Mouse (Mus musculus): Measurements from ENCODE around the gene Kcnf1.

Gene Kcnf1

DNA sequence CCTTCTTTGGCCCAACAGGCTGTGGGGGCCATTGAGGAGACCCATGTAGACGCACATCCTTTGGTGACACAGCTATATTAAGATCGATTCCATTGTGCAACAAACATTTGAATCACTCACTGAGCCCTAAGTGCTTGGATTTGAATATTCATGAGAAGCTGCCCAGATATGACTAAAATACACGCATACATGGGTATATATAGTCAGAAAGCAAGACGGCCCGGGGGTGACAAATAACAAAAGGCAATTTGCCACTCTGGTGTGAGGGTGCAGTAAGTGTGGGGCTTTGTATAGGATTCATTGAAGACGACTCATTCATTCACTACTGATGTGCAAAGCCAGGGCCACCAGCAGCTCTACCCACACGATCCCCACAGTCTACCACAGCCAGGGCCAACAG is 17.1 kb downstream of the Kcnf1 start:
- peak; percentile 42 to 72 for DNase-seq (ENCODE audit: low spot score in 2 of 2)

DNA sequence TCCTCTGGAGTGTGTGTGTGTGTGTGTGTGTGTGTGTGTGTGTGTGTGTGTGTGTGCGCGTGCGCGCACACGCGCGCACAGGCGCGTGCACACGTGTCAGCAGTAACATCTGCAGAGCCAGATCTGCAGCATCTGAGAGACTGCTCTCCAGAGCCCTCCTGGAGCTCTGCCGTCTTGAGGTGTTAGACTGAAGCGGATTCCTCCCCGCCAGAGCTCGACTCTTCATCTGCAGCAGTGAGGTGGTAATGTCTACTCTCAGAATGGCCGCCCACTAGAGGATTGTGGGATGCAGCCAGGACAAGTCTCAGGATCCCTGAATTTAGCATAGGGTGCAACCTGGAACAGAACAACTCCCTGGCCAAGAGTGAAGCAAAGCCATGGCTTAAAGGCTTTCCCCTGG is 19.1 kb downstream of the Kcnf1 start:
- DNase-seq (ENCODE audit: low spot score in 2 of 2) = no peak

DNA sequence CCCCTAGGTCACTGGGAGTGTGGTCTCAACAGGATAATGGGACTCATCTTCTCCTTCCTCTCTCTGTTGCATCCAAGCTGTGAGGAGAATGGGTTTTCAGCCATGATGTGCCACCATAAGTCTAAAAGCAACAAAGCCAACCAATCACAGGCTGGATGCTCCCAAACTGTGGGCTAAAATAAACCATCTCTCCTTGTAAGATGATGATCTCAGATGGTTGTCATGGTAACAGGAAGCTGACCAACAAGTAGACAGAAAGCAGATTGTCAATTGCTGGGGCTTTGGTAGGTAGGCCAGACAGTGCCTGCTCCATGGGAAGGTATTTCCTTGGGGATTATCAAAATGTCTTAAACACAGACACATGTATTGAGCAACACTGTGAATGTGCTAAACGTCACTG is 20.9 kb downstream of the Kcnf1 start:
- peak in 1 of 2 experiments; percentile 59 for DNase-seq (ENCODE audit: low spot score in 2 of 2)

DNA sequence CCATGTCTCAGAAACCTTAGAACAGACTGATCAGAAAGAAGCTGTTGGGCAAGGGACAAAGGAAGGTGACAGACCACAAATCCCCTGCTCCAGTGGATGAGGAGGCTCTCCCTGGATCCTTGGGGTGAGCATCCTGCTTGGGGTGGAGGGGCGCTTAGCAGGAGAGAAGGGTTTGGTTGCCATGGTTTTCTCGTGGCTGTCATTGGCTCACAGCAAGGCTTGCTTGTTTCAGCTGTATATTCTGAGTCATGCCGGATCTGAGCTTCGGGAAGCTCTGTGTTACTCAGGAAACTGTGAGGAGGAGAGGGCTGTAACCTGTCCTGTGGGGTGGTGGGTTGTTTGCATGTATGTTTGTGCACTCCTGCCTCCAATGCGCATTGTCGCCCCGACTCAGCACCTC is 23.8 kb downstream of the Kcnf1 start:
- DNase-seq (ENCODE audit: low spot score in 2 of 2) = peak; percentile 64 to 84

DNA sequence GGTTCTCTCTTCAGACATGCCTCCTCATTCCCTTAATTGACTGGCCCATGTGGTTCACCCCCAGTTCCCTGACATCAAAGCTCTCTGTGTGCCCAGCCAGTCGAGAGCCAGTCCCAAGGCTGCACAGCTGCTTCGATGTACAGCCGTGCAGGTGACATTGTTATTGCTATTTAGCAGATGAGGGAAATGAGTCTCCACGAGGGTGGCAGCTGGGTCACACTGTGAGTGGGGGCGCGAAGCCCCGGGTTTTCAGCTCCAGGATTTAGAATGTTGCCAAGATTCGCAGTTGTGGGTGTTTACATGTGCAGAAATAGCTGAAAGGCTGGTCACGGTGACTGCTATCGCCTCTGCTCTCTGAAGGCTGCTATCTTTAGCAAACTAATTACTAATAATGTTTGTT is 27.8 kb downstream of the Kcnf1 start:
- no peak for DNase-seq (ENCODE audit: low spot score in 2 of 2)

DNA sequence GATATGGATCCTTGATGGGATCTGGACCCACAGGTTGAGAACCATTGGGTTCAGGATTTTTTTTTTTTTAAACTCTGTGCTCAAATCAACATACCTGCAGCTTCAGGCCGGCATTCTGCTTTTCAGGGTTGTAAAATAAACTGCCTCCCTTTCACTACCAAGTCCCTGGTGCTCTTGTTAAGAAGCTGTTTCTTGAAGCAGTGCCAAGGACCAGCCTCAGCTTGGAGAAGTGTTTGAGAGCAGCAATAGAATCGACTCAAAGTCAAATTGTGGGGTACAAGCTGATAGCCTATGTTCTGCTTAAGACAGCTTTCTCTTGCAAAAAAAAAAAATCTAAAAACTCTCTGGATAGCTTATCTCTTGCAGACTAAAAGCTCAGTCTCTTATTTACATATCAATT is 34.9 kb downstream of the Kcnf1 start:
- DNase-seq (ENCODE audit: low spot score in 2 of 2) = no peak

DNA sequence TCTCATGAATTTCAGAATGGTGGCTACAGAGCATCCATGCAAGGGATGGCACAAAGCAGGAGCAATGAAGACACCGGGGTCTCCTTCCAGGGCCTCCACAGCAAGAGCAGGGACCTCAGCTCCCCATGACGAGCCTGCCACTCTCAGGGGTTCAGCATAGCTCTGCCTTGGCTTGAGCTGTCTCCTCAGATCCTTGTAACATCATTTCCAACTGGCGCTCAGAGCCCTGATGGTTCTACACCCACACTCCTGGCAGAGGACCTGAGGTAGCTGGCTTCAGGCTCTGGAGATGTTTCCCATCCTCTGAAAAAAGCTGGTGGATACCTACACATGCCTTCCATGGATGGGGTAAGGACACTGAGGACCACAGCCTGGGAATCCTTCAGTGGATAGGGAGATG is 36.3 kb downstream of the Kcnf1 start:
- DNase-seq (ENCODE audit: low spot score in 2 of 2) = peak in 1 of 2 experiments; percentile 51

DNA sequence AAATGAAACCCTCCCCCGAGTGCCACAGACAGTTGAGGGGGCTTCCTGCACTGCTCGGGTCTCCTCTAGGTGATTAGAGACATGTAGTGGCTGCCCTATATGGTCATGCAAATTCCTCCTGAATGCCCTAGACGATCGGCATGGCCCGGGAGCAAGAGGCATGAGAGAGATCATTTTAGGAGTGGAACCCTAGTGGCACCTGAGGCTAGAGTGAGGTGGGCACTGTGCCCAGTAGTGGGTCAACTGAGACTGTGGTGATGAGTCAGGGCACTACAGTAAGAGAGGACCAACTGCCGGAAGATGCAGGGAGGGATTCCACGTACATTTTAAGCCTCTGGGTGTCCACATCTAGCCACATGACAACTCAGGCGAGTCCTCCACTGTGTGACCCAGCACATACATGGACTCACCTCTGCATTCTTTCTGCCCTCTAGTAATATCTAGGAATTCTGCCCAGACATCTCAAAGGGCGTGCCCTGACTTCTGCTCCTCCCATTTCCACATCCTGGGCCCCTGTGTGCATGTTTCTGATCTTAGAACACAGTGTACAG is 42.1 kb downstream of the Kcnf1 start:
- DNase-seq (ENCODE audit: low spot score in 2 of 2) = peak in 1 of 2 experiments; percentile 28

DNA sequence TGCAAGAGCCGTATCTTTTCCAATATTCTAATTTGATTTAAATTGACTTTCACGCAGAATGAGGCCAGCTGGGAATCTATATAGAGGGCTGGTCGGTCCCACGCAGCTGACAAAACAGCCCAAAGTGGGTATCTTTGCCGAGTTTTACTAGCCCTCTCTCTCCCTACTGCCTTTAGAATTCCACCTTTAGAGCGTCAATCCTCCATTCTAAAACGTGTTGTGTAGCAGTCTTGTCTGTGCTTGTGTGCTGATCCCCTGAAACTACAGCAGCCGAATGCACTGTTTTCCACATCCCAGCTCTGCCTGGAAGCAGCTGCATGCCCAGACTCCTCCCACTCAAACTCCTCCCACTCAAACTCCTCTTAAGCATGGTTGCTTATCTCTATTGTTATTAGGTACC is 44.4 kb downstream of the Kcnf1 start:
- peak; percentile 56 to 66 for DNase-seq (ENCODE audit: low spot score in 2 of 2)

DNA sequence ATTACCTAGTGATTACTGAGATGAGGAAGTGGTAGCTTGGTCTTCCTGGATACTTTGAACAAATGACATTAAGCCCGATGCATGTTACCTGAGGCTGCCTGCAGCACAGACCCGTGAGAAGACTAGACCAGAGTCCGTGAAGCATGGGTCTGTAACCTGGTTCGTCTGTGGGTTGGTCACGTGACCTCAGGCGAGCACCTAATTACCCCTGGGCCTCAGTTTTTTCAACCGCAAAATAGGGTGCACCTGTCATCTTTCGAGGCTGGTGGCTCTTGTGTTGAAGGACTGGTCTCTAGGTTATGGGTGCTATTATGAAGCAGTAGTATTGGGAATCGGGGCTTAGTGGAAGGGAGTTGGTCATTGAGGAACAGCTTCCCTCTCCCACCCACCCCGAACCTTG is 45.1 kb downstream of the Kcnf1 start:
- DNase-seq (ENCODE audit: low spot score in 2 of 2) = peak in 1 of 2 experiments; percentile 26

DNA sequence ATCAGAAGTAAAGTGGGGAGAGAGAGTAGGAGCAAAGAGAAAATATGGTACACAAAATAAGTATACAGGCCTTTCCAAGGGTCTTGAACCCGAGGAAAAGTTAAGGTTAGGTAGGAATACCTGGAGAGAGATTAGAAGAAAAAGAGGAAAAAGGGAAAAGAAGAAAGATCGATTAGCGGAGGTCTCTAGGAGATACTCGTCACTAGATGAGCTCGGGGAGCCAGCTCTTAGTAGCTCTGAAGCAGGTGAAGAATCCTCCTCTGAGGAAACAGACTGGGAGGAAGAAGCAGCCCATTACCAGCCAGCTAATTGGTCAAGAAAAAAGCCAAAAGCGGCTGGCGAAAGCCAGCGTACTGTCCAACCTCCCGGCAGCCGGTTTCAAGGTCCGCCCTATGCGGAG is 53.8 kb downstream of the Kcnf1 start:
- peak in 1 of 2 experiments; percentile 38 for DNase-seq (ENCODE audit: low spot score in 2 of 2)
